Mouse (Mus musculus): Measurements from ENCODE around the gene Olfr866.

Gene Olfr866

GRCm38 (mm10) chr9:20027935-20028334 lies at the start of gene Olfr866:
Gene Olfr866 (minus strand): TSS chr9:20028035.
- no peak for DNase-seq

DNA sequence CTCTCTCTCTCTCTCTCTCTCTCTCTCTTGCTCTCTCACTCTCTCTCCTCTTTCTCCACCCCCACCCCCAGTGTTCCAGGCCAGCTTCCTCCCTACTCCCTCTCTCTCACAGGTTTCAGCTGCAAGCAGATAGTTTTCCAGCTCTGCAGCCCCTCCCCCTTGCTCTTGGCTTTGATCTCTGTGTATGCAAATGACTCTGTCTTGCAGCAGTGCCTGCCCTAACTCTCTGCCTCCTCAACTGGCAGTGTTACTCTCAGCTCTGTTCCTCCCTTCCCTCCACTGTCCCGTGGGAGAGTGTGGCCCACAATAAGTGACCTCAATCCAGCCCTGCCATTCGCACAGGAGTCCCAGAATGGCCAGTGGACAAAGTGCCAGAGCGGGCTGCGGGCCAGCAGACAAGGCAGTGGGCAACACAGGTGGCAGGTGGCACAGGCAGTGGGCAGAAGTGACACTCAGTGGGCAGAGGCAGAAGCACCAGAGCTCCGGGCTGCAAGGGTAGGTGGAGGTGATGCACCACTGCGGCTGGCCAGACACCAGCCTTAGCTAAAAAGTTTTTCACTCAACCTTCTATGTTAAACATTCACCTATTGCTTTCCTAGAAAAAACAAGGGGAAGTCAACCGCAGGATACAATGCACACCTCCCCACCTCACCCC lies 45.8 kb upstream of the Olfr866 start:
- peak; percentile 20 to 27 for DNase-seq

DNA sequence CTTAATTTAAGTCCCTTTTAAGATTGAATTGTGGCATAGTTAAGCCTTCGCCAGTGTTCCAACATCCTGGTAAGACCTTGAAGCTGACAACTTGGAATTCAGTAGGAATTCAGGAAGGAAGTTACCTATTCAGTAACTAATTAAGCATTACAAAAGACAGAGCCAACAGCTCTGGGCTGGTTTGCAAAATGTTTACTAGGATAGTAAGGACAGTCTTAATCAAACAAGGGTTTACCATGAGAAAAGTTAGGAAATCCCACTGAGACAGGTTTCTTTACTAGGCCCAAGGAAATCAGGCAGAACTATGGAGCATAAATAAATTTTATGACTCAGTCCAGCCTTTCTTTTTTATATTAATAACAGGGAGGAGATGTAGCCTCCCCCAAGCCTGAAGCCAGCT lies 43.5 kb upstream of the Olfr866 start:
- peak in 1 of 2 experiments; percentile 1 for DNase-seq

DNA sequence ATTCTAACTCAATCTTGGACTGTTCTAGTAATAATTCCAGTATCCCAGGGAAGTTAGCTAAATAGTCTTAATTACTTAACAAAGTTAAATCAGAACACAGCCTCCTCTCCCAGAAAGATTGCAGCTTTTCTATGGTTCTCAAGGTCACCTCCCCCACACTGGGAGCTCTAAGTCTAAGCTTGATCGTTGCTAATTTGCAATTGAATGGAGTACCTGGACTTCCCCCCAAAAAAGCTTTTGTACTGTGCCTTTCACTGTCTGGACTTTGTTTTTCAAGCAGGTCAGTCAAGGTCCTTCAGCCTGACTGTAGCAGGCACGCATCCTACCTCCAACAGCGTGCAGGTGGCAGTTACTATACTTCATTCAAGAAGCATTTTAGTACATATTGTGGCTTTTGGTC lies 42.4 kb upstream of the Olfr866 start:
- peak in 1 of 2 experiments; percentile 2 for DNase-seq

DNA sequence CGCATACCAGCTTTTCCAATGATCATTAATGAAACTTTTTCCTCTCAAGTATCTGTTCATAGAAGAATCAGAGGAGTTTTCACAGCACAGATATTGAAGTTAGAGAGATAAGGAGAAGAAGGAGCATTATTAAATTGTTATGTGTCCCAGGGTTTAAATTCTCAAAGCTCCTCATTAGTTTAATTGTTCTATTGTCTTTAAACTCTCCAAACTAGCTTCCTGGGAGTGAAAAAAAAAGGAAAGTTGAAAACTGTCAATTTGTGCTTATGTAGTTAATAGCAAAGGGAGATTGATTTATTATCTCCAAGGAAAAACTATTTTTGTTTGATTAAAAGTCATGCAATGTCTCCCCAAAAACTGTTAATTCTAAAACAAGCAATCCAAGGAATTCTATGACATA lies 29.6 kb upstream of the Olfr866 start, which contains the start of gene Olfr867:
Gene Olfr867 (minus strand): TSS at position 101 of the 400 bp plus-strand sequence.
- DNase-seq, result no peak

DNA sequence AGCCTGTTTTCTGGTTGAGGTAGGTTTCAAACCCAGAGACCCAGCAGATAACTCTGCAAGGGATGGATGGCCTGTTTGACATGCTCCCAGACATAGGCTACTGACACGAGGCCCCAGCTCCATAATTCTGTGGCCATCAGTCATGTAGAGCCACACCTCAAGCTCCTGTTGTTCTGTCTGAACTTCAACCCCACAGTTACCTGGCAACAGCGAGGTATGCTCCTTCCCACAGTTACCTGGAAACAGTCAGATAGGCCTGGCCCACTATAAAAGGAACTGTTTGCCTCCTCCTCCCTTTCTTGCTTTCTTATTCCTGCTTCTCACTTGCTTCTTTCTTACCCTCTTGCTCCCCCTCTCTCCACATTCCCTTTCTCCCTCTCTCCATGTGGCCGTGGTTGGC lies 20.1 kb upstream of the Olfr866 start:
- DNase-seq, result no peak
